Mouse (Mus musculus) spleen, adult 2 months (tissue): ENCODE data around the gene Rnf214. TPM values are rescaled to one million over a fixed set of nuclear protein-coding genes. Genes with fewer than 3 reads are reported as not detected.

ENCODE experiments used
- DNase-seq, 2 experiments: peaks; one replicate each; pipeline versions ENCODE4 v3.0.0 to v3.0.0-alpha.2; 2012 to 2021; ENCODE audit warnings: low spot score in 2 of 2, low read depth in 1 of 2
- H3K27ac ChIP-seq: fragments of 200-500 bp; 2 replicates; pipeline ENCODE4 v1.5.1; 2012; ENCODE audit warnings: low read length, inconsistent platforms; ENCODE audit not compliant: insufficient read depth
- H3K27me3 ChIP-seq: fragments of 200-500 bp; 2 replicates; pipeline ENCODE4 v1.6.1; 2012; ENCODE audit warnings: mild to moderate bottlenecking, moderate library complexity, low read length, inconsistent platforms; ENCODE audit not compliant: control insufficient read depth, insufficient read depth
- H3K36me3 ChIP-seq: fragments of 200-500 bp; 2 replicates; pipeline ENCODE4 v1.6.1; 2012; ENCODE audit warnings: mild to moderate bottlenecking, low read length, inconsistent platforms; ENCODE audit not compliant: control insufficient read depth, insufficient read depth
- H3K4me1 ChIP-seq: fragments of 200-500 bp; 2 replicates; pipeline ENCODE4 v1.6.1; 2011; ENCODE audit warnings: inconsistent platforms; ENCODE audit not compliant: control insufficient read depth, insufficient read depth, insufficient read length
- H3K4me3 ChIP-seq: fragments of 200-500 bp; 2 replicates; pipeline ENCODE4 v1.5.1; 2011; ENCODE audit warnings: mild to moderate bottlenecking, inconsistent platforms; ENCODE audit not compliant: insufficient read depth, insufficient read length; ENCODE audit errors: extremely low read depth
- CTCF ChIP-seq: fragments of 200-500 bp; IDR thresholded peaks from 2 replicates; pipeline ENCODE4 v1.5.1; 2011; ENCODE audit warnings: mild to moderate bottlenecking, inconsistent platforms; ENCODE audit not compliant: insufficient read depth, insufficient read length, insufficient replicate concordance; ENCODE audit errors: extremely low read depth
- POLR2A ChIP-seq: fragments of 200-500 bp; IDR thresholded peaks from 2 replicates; pipeline ENCODE4 v1.6.1; 2011; ENCODE audit warnings: low read depth, low read length, inconsistent platforms
- WGBS: fragments of 180-500 bp; shearing (Covaris S2); methylation state at CpG from one replicate; pipeline ENCODE4 v1.1.7; 2018; 5-methylcytosine and 5-hydroxymethylcytosine counted together
- polyA plus RNA-seq: library from polyadenylated mRNA; depleted of rRNA; stranded (reverse); fragments of >200 nt; gene quantifications from 2 replicates; pipeline ENCODE4 v1.2.3, GENCODE M21; 2012

Gene Rnf214
- polyA plus RNA-seq, 1 experiment: 7.7 TPM

DNA sequence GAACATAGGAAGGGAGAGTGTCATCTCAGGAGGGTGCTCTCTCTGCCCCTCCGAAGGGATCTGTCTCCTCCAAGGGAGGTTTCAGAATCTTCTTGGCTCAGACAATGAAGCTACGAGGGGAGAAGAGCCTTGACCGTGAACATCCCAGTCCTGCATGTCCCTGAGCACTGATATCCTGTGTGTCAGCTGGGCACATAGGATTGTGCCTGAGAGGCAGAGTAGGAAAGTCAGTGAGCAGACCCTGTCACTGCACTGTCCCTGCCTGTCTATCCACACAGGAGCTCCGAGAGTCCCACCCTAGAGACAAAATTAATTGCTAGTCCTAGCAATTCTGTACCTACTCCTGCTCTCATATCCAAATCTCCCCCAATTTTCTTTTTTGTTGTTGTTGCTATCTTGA, 45.3 kb upstream of the Rnf214 start:
- H3K36me3 ChIP-seq: peaks cover 23% of the 10 kb centered on the region
- TF ChIP-seq CTCF: no peak
- no peak for TF ChIP-seq POLR2A
- whole genome bisulfite sequencing: 87% methylated on average over 4 of the region's 4 CpGs

GRCm38 (mm10) chr9:45946872-45947183, 40.1 kb upstream of the Rnf214 start:
- peaks cover 39% of the 10 kb centered on the region for H3K36me3 ChIP-seq
- WGBS: 71% methylated on average over 10 of the region's 10 CpGs
- TF ChIP-seq POLR2A (no peak), CTCF (no peak)

More for the DNA sequence above, 45.3 kb upstream of the Rnf214 start:
- Histone ChIP-seq H3K27me3 (no peaks in the 10 kb centered on the region), H3K4me3 (no peak overlapping the region), H3K27ac (no peak overlapping the region), H3K4me1 (peaks cover 7% of the 10 kb centered on the region; the same call in 1 of the 2 replicates)
- DNase-seq: no peak

DNA sequence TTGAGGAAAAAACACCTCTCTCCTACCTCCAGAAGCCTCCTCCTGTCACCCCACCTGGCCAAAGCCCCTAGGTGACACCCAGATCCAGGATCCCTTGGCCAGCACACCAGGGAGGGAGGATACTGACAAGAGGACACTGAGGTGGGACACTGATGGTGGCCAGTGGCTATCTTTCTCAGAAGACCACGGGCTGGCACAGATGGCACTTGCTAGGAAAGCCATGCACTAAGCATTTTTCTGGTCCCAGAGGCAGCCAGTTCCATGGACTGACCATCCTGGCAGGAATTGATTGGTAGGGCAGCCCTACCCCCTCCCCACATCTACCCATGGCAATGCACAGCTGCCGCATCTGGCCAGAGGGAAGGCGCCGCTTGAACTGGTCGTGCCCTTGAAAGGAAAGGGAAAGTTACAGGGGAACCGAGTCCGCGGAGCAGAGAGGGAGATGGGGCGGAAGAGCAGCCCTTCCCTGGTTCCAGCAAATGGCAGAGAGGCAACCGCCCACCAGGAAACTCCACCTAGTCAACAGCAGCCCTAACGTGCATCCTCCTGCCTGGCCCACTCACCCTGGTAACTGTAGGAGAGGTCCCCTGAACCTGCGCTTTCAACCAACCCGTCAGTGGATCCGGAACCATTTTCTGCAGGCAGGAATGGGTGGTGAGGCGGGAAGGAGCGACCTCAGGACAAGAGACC, 39.6 kb upstream of the Rnf214 start:
- TF ChIP-seq CTCF (no peak), POLR2A (no peak)
- peaks cover 25% of the 10 kb centered on the region for H3K4me1 ChIP-seq
- H3K27me3 ChIP-seq: no peaks in the 10 kb centered on the region
- no peak overlapping the region for H3K4me3 ChIP-seq
- H3K27ac ChIP-seq: peak overlapping the region; percentile 93
- H3K36me3 ChIP-seq: peaks cover 41% of the 10 kb centered on the region
- WGBS: 85% methylated on average over 16 of the region's 16 CpGs
- no peak for DNase-seq

More at GRCm38 (mm10) chr9:45946872-45947183, 40.1 kb upstream of the Rnf214 start:
- H3K27ac ChIP-seq: no peak overlapping the region
- peaks cover 25% of the 10 kb centered on the region for H3K4me1 ChIP-seq
- DNase-seq: no peak
- no peak overlapping the region for H3K4me3 ChIP-seq
- no peaks in the 10 kb centered on the region for H3K27me3 ChIP-seq

- Histone ChIP-seq H3K27ac (peak overlapping the region; percentile 93), H3K4me3 (no peak overlapping the region), H3K27me3 (no peaks in the 10 kb centered on the region), H3K4me1 (peaks cover 25% of the 10 kb centered on the region), H3K36me3 (peaks cover 46% of the 10 kb centered on the region)
- no peak for TF ChIP-seq POLR2A
- TF ChIP-seq CTCF: no peak
- WGBS: 40% methylated on average over 13 of the region's 13 CpGs
- DNase-seq: no peak
These were observed 39.0 kb upstream of the Rnf214 start for GRCm38 (mm10) chr9:45945721-45946120.

DNA sequence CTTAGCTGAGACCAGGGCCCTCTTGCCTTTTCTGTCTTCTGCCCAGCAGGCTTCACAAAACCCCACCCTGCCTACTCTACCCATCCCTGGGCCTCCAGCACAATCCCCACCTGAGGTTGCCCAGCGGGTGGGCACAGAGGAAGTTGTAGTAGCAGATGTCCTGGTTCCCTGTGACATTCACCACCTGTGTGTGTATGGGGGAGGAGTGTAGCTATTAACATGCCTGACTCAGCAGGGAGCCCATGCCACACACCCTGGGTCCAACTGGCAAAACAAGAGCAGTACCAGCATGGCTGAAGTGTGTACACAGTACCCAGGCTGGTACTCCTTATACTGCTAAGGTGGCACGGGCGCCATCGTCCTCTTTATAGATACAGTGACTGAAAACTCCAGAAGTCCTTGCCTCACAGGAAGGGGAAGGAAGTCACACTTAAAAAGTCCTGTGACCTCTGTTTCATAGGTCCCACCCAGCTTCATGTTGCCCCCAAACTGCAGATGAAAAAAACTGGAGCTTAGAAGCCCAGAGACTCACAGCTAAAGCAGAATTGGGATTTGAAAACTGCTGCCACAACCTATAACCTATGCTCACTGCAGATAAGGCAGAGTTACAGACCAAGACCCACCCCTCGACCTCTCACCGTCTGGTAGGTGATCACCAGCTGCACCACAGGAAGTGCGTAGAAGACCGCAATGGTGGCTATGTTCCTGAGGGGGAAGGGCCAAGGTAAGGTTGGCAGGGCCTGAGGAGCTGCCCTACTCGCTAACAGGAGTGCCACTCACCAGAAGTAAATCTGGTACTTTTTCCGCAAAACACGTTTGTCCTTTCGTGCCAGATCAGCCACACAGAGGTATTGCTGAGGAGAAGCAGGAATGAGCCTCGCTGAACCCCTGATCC, 38.0 kb upstream of the Rnf214 start:
- peaks cover 42% of the 10 kb centered on the region for H3K36me3 ChIP-seq
- no peaks in the 10 kb centered on the region for H3K27me3 ChIP-seq
- DNase-seq: peak; percentile 75 to 91
- TF ChIP-seq CTCF: no peak
- peak; percentile 53 for TF ChIP-seq POLR2A
- peak overlapping the region; percentile 23; the same call in 1 of the 2 replicates for H3K4me3 ChIP-seq
- H3K27ac ChIP-seq: peak overlapping the region; percentile 93
- 13% methylated on average over 13 of the region's 13 CpGs for WGBS
- H3K4me1 ChIP-seq: peaks cover 25% of the 10 kb centered on the region

- 81% methylated on average over 8 of the region's 8 CpGs for WGBS
- peaks cover 41% of the 10 kb centered on the region for H3K36me3 ChIP-seq
- peak overlapping the region; percentile 93 for H3K27ac ChIP-seq
These were observed 37.2 kb upstream of the Rnf214 start for GRCm38 (mm10) chr9:45943628-45944505.

GRCm38 (mm10) chr9:45942916-45943315, 36.2 kb upstream of the Rnf214 start:
- Histone ChIP-seq H3K4me3 (no peak overlapping the region), H3K27me3 (no peaks in the 10 kb centered on the region), H3K4me1 (peaks cover 25% of the 10 kb centered on the region), H3K36me3 (peaks cover 44% of the 10 kb centered on the region), H3K27ac (no peak overlapping the region)
- no peak for DNase-seq
- TF ChIP-seq POLR2A: no peak
- no peak for TF ChIP-seq CTCF
- WGBS: 91% methylated on average over 8 of the region's 8 CpGs

More at GRCm38 (mm10) chr9:45943628-45944505, 37.2 kb upstream of the Rnf214 start:
- no peaks in the 10 kb centered on the region for H3K27me3 ChIP-seq
- no peak for DNase-seq
- TF ChIP-seq CTCF (no peak), POLR2A (no peak)
- peaks cover 25% of the 10 kb centered on the region for H3K4me1 ChIP-seq
- H3K4me3 ChIP-seq: no peak overlapping the region
